Mouse (Mus musculus) gastrocnemius, postnatal 36 days (tissue): Measurements from ENCODE around the gene Ppp1r8. TPM values are rescaled to one million over a fixed set of nuclear protein-coding genes. Genes with fewer than 3 reads are reported as not detected.
"Not testable (repeated sequence)": the region's sequence is repeated elsewhere in the genome, so short reads cannot be mapped to it uniquely, and the experiment has no call there.

Source experiments
- DNase-seq, 2 experiments: peaks; one replicate each; pipeline ENCODE4 v3.0.0; 2022
- intact Hi-C: fragments of 180-260 bp; cut with DNase I; formaldehyde crosslinking; loops from one replicate; pipeline ENCODE4 v1.15.1; 2025
- total RNA-seq, 2 experiments: library from RNA; stranded (reverse); gene quantifications; 2 replicates each; pipeline ENCODE4 v1.2.3; 2021

Ppp1r8 gene
- total RNA-seq, 2 experiments from 2014 or later: 11.2 to 12.5 TPM

- intact Hi-C loops: no loop called here
Observed at GRCm38 (mm10) chr4:132807771-132808641, 35.0 kb downstream of the Ppp1r8 start.

GRCm38 (mm10) chr4:132806620-132807191 lies 36.3 kb downstream of the Ppp1r8 start:
- DNase-seq: no peak
- intact Hi-C loops: no loop called here

More at GRCm38 (mm10) chr4:132807771-132808641, 35.0 kb downstream of the Ppp1r8 start:
- no peak for DNase-seq

GRCm38 (mm10) chr4:132805599-132806197 lies 37.3 kb downstream of the Ppp1r8 start:
- intact Hi-C loops: no loop called here
- DNase-seq: no peak

GRCm38 (mm10) chr4:132805146-132805545 lies 37.8 kb downstream of the Ppp1r8 start:
- no peak for DNase-seq
- intact Hi-C loops: no loop called here

- no peak for DNase-seq
- intact Hi-C loops: no loop called here
Observed at GRCm38 (mm10) chr4:132804331-132804730, 38.6 kb downstream of the Ppp1r8 start.

GRCm38 (mm10) chr4:132803876-132804275 lies 39.1 kb downstream of the Ppp1r8 start:
- intact Hi-C loops: no loop called here
- no peak for DNase-seq

- intact Hi-C loops: no loop called here
- no peak for DNase-seq
Observed at GRCm38 (mm10) chr4:132803212-132803611, 39.8 kb downstream of the Ppp1r8 start.

GRCm38 (mm10) chr4:132802171-132802637 lies 40.8 kb downstream of the Ppp1r8 start:
- intact Hi-C loops: no loop called here

GRCm38 (mm10) chr4:132801176-132802077 lies 41.5 kb downstream of the Ppp1r8 start:
- intact Hi-C loops: no loop called here

More at GRCm38 (mm10) chr4:132802171-132802637, 40.8 kb downstream of the Ppp1r8 start:
- DNase-seq: peak in 1 of 2 experiments; percentile 34

GRCm38 (mm10) chr4:132799845-132800244 lies 43.1 kb downstream of the Ppp1r8 start:
- DNase-seq: no peak
- intact Hi-C loops: no loop called here

More at GRCm38 (mm10) chr4:132801176-132802077, 41.5 kb downstream of the Ppp1r8 start:
- no peak for DNase-seq

- DNase-seq, intact Hi-C loops: not testable (repeated sequence)
Observed at GRCm38 (mm10) chr4:132798666-132799065, 44.3 kb downstream of the Ppp1r8 start.

GRCm38 (mm10) chr4:132798028-132798427 lies 44.9 kb downstream of the Ppp1r8 start:
- intact Hi-C loops: no loop called here
- no peak for DNase-seq

GRCm38 (mm10) chr4:132797461-132797860 lies 45.5 kb downstream of the Ppp1r8 start:
- intact Hi-C loops: no loop called here
- DNase-seq: no peak

- intact Hi-C loops: no loop called here
- peak; percentile 65 to 80 for DNase-seq
Observed at GRCm38 (mm10) chr4:132796196-132796886, 46.6 kb downstream of the Ppp1r8 start, which contains the start of gene Themis2. TSS of gene Themis2 (minus strand) at chr4:132796387.

- intact Hi-C loops: no loop called here
- no peak for DNase-seq
Observed at GRCm38 (mm10) chr4:132795171-132795570, 47.8 kb downstream of the Ppp1r8 start.

GRCm38 (mm10) chr4:132794760-132795159 lies 48.2 kb downstream of the Ppp1r8 start:
- intact Hi-C loops: no loop called here
- no peak for DNase-seq

- intact Hi-C loops: no loop called here
- DNase-seq: no peak
Observed at GRCm38 (mm10) chr4:132794028-132794427, 48.9 kb downstream of the Ppp1r8 start.

- intact Hi-C loops, DNase-seq: not testable (repeated sequence)
Observed at GRCm38 (mm10) chr4:132793322-132794004, 49.5 kb downstream of the Ppp1r8 start.

- intact Hi-C loops: no loop called here
Observed at GRCm38 (mm10) chr4:132789731-132790130, 53.2 kb downstream of the Ppp1r8 start.

More at GRCm38 (mm10) chr4:132789731-132790130, 53.2 kb downstream of the Ppp1r8 start:
- DNase-seq: no peak
